Mouse (Mus musculus) limb, embryonic 14.5 days (tissue): ENCODE measurements around the gene Angptl2. TPM values are rescaled to one million over a fixed set of nuclear protein-coding genes. Genes with fewer than 3 reads are reported as not detected.

Source experiments
- ATAC-seq: fragments of 200-750 bp; cut with Nextera tagmentation; 2 replicates; pipeline ENCODE4 v1.8.0; 2017; ENCODE audit warnings: low read depth, moderate number of reproducible peaks, moderate TSS enrichment; ENCODE audit not compliant: low FRiP score
- DNase-seq: peaks from one replicate; pipeline ENCODE4 v3.0.0-alpha.2; 2015; ENCODE audit warnings: low spot score
- H3K27ac ChIP-seq: fragments of 300-500 bp; sonication (generic); replicated peaks from 2 replicates; pipeline ENCODE4 v1.5.1; 2014; ENCODE audit warnings: low read depth, mild to moderate bottlenecking, low read length, moderate library complexity, mixed read lengths
- H3K27me3 ChIP-seq: fragments of 300-500 bp; sonication (generic); 2 replicates; pipeline ENCODE4 v1.6.1; 2014; ENCODE audit warnings: low read length, mixed read lengths; ENCODE audit not compliant: control insufficient read depth, insufficient read depth
- H3K36me3 ChIP-seq: fragments of 300-500 bp; sonication (generic); 2 replicates; pipeline ENCODE4 v1.6.1; 2014; ENCODE audit warnings: mild to moderate bottlenecking, low read length, moderate library complexity, mixed read lengths; ENCODE audit not compliant: control insufficient read depth, insufficient read depth
- H3K4me1 ChIP-seq: fragments of 300-500 bp; sonication (generic); 2 replicates; pipeline ENCODE4 v1.6.1; 2014; ENCODE audit warnings: antibody characterized with exemption, low read length, mixed read lengths; ENCODE audit not compliant: control insufficient read depth, insufficient read depth
- H3K4me2 ChIP-seq: fragments of 300-500 bp; sonication (generic); replicated peaks from 2 replicates; pipeline ENCODE4 v1.6.1; 2014; ENCODE audit warnings: low read depth, mild to moderate bottlenecking, low read length, moderate library complexity; ENCODE audit not compliant: severe bottlenecking
- H3K4me3 ChIP-seq: fragments of 300-500 bp; sonication (generic); replicated peaks from 2 replicates; pipeline ENCODE4 v1.5.1; 2014; ENCODE audit warnings: low read length
- H3K9ac ChIP-seq: fragments of 300-500 bp; sonication (generic); 2 replicates; pipeline ENCODE4 v1.6.1; 2014; ENCODE audit warnings: mild to moderate bottlenecking, low read depth, low read length, moderate library complexity; ENCODE audit not compliant: severe bottlenecking
- H3K9me3 ChIP-seq: fragments of 300-500 bp; sonication (generic); 2 replicates; pipeline ENCODE4 v1.6.1; 2016; ENCODE audit warnings: low read length; ENCODE audit not compliant: control insufficient read depth
- POLR2A ChIP-seq: fragments of 200-500 bp; IDR thresholded peaks from 2 replicates; pipeline ENCODE4 v1.8.0; 2012; ENCODE audit warnings: inconsistent platforms, mild to moderate bottlenecking, moderate library complexity, borderline replicate concordance; ENCODE audit not compliant: insufficient read depth, insufficient read length; ENCODE audit errors: extremely low read depth
- WGBS: fragments of 180-500 bp; shearing (Covaris S2); extraction: QIAGEN DNeasy Blood & Tissue Kit; methylation state at CpG from one replicate; pipeline ENCODE4 v1.1.7; 2014; 5-methylcytosine and 5-hydroxymethylcytosine counted together
- polyA plus RNA-seq, 2 experiments: library from polyadenylated mRNA; depleted of rRNA in 1 of 2; stranded (reverse) in 1 of 2; unstranded in 1 of 2; fragments of >200 nt; fragmentation: Nextera tagmentation in 1 of 2; extraction: Ambion mirVana in 1 of 2; gene quantifications; 2 replicates each; pipeline versions ENCODE4 v1.2.1 to v1.2.3; 2012 to 2014

Angptl2 gene
- polyA plus RNA-seq, 2 experiments, result 67.2 to 104 TPM

- Histone ChIP-seq H3K27me3 (no peaks in the 10 kb centered on the region), H3K27ac (no peak overlapping the region), H3K36me3 (peaks cover 31% of the 10 kb centered on the region), H3K9ac (no peak overlapping the region), H3K9me3 (no peaks in the 10 kb centered on the region), H3K4me1 (peaks cover 5% of the 10 kb centered on the region), H3K4me3 (no peak overlapping the region), H3K4me2 (no peak overlapping the region)
- WGBS, result 87% methylated on average over 6 of the region's 6 CpGs
- TF ChIP-seq POLR2A, result no peak
- ATAC-seq (no peak), DNase-seq (no peak)
Observed at GRCm38 (mm10) chr2:33237581-33237980, 21.7 kb downstream of the Angptl2 start.

DNA sequence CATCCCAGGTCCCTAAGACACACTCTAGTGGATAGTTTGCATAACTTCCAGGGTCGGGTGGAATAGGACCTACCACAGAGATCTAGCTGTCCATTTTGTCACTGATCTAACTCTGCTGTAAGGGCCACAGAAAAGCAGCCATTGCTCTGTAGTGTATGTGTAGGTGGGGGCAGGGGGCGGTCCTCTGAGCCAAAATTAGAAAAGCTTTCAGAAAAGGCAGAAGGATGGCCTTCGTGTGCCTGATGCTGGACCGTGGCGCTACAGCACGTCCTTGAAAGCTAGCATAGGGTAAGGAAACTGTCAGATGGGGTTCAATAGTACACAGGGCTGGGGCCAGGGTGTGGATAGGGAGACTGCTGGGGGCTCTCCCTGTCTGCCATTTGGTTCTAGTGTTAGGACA, 29.0 kb downstream of the Angptl2 start:
- Histone ChIP-seq H3K27me3 (no peaks in the 10 kb centered on the region), H3K4me3 (no peak overlapping the region), H3K36me3 (peaks cover 55% of the 10 kb centered on the region), H3K4me1 (no peaks in the 10 kb centered on the region), H3K9me3 (no peaks in the 10 kb centered on the region), H3K9ac (no peak overlapping the region), H3K27ac (no peak overlapping the region), H3K4me2 (no peak overlapping the region)
- DNase-seq, result no peak
- 86% methylated on average over 6 of the region's 6 CpGs for WGBS
- ATAC-seq, result no peak
- no peak for TF ChIP-seq POLR2A

DNA sequence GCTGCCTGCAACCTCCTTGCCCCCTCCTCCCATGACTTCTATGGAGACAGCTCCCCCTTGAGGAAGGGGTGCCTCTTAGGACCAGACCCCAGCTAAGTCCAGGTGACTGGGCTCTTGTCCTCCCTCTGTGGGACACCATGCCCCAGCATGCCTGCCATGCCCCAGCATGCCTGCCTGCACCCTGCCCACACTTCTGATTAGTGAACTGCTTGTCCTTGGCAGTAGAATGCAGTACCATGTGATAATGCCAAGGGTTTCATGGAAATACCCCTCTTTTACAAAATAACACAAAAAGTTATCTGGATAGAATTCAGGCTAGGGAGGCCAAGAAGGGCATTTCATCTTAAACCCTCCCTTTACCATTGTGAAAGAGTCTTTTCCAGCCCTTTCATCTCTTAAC, 29.5 kb downstream of the Angptl2 start:
- no peak for ATAC-seq
- H3K36me3 ChIP-seq, result peaks cover 55% of the 10 kb centered on the region

DNA sequence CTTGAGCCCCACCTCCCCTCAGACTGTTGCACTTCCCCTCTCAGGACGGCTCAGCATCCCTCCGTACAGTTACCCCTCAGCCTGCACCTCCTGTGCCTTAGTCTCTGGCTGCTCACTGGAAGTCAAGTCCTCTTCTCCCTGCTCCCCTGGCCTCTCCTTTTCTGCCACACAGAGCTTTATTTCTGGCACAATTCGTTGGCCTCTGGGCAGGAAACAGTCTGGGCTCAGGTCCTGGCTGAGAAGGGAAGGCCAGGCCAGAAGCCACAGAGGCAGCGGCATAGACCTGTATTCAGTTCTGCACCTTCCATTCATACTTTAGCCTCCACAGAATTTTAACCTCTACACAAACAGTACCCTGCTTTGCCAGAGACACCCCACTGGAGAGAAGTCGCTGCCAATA, 31.0 kb downstream of the Angptl2 start:
- Histone ChIP-seq H3K4me3 (no peak overlapping the region), H3K36me3 (peaks cover 50% of the 10 kb centered on the region), H3K9me3 (no peaks in the 10 kb centered on the region), H3K27ac (no peak overlapping the region), H3K9ac (no peak overlapping the region), H3K27me3 (no peaks in the 10 kb centered on the region), H3K4me1 (no peaks in the 10 kb centered on the region), H3K4me2 (no peak overlapping the region)
- DNase-seq (no peak), ATAC-seq (no peak)
- 82% methylated on average over 5 of the region's 5 CpGs for WGBS
- TF ChIP-seq POLR2A, result no peak

More for the DNA sequence above, 29.5 kb downstream of the Angptl2 start:
- H3K4me2 ChIP-seq, result no peak overlapping the region
- DNase-seq, result no peak
- no peaks in the 10 kb centered on the region for H3K27me3 ChIP-seq
- H3K9ac ChIP-seq, result no peak overlapping the region
- H3K27ac ChIP-seq, result no peak overlapping the region
- no peak for TF ChIP-seq POLR2A
- H3K4me3 ChIP-seq, result no peak overlapping the region
- H3K9me3 ChIP-seq, result no peaks in the 10 kb centered on the region
- H3K4me1 ChIP-seq, result no peaks in the 10 kb centered on the region

DNA sequence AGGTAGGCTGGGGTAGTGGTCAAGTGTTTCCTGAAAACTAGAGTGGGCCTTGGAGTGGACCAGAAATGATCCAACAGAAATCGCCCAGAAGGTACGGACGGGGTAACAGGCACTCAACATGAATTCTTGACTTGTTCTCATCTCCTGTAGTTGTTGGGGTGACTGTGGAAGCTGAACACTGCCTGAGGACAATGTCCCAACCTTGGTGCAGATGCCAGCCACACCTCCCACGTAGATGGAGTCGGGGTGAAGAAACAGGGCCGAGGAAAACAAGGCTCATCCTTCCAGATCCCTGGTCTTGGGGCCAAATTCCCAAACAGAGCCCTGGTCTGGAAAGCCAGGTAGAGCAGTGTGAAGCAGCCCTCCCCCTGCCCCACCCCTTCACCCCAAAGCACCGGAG, 32.7 kb downstream of the Angptl2 start:
- H3K36me3 ChIP-seq, result peaks cover 35% of the 10 kb centered on the region

More for the DNA sequence above, 32.7 kb downstream of the Angptl2 start:
- DNase-seq, result no peak
- H3K4me3 ChIP-seq, result no peak overlapping the region
- 87% methylated on average over 7 of the region's 7 CpGs for WGBS
- H3K4me2 ChIP-seq, result no peak overlapping the region
- no peak overlapping the region for H3K9ac ChIP-seq
- no peak for TF ChIP-seq POLR2A
- H3K9me3 ChIP-seq, result no peaks in the 10 kb centered on the region
- ATAC-seq, result no peak
- H3K27ac ChIP-seq, result no peak overlapping the region
- no peaks in the 10 kb centered on the region for H3K27me3 ChIP-seq
- H3K4me1 ChIP-seq, result no peaks in the 10 kb centered on the region
